Mouse (Mus musculus) activated CD4-positive, CD25-positive, alpha-beta regulatory T cell, adult 9 weeks (primary cell): ENCODE measurements around the gene Ccdc22. TPM values are rescaled to one million over a fixed set of nuclear protein-coding genes. Genes with fewer than 3 reads are reported as not detected.

ENCODE experiments used
- polyA plus RNA-seq: library from polyadenylated mRNA; unstranded; fragments of 100-300 nt; shearing (Covaris generic); gene quantifications from one replicate; pipeline ENCODE4 v1.2.1, GENCODE M21; 2017

Ccdc22 gene
- polyA plus RNA-seq, result 23.9 TPM

DNA sequence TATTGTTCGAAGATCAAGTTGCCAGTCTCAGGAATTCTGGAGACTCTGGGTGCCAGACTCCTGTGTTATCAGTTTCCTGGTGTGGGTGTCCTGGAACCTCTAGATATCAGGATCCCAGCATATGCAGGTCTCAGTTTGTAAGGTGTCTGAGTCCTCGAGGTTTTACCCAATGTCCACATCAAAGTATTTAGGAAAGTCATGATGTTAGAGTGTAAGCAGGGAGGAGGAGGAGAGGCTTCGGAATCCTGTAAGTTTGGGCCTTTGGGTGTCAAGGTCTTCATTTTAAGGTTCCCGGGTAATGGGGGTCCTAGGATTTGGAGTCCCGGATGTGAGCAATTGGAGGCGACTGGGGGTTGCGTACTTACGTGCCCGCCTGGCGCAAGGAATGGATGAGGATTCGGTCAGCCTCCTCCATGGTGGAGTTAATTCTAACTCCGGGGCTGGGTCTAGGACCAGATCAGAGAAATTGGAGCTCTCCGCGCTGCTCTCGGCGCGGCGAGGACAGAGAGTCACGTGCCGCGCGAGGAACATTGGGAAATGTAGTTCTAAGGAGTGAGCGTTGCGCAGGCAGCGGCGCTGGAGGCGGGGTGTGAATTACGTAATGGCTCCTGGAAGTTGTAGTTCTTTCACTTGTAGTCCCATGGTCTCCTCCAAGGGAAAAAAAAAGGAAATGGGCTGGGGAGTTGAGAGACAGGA is at the start of gene Ccdc22:
Gene Ccdc22, minus strand, starts transcription at position 639 of the 696 bp plus-strand sequence.

DNA sequence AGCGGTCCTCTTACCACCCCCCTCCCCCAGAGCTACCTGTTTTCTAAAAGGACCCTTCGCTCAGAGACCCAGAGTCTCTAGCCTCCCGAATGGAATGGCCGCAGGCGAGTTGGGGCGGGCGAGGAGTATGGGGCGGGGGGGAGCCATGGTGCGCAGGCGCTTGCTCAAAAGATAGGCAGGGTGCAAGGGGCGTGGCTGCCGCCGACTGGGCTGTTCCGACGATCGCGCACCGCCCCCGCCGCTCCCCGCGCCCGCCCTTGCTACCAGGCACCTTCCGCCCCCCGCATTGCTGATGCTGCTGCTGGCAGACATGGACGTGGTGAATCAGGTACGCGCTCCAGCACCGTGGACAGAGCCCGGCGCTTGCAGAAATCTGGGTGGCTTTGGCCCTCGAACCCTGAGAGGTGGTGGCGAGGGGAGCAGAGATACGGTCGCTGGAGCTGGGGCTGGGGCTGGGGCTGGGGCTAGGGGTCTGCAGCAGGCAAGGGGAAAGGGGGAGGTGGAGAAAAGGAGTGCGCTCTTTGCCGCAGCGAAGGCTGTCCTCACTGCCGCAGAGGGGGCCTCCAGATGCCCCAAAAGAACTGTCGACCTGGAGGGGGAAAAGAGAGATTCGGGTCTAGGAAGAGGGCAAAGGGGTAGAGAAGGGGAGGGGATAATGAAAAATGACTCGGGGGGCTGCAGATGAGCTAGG is 33.2 kb upstream of the Ccdc22 start, which contains the start of gene Syp:
Gene Syp, plus strand, starts transcription at position 71 of the 691 bp plus-strand sequence.

DNA sequence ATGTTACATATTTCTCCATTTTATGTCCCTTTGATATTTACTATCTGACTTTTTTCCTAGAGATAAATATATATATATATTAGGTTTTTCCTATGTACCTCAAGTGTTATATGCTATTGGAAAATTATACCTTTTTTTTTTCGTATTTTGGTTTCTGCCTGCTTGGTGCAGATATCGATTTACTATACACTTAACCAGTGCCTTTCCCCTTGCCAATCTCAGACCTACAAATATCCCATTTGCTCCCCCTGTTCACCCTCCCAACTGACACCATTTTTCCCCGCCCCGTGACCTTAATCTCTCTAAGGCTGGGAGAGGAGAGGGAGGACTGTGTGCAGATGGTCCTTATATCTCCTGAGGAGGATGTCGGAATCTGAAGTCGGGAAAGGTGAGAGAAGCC is 1.5 kb upstream of the Ccdc22 start, which contains the start of gene Cacna1f:
Gene Cacna1f, plus strand, starts transcription at position 301 of the 400 bp plus-strand sequence.

DNA sequence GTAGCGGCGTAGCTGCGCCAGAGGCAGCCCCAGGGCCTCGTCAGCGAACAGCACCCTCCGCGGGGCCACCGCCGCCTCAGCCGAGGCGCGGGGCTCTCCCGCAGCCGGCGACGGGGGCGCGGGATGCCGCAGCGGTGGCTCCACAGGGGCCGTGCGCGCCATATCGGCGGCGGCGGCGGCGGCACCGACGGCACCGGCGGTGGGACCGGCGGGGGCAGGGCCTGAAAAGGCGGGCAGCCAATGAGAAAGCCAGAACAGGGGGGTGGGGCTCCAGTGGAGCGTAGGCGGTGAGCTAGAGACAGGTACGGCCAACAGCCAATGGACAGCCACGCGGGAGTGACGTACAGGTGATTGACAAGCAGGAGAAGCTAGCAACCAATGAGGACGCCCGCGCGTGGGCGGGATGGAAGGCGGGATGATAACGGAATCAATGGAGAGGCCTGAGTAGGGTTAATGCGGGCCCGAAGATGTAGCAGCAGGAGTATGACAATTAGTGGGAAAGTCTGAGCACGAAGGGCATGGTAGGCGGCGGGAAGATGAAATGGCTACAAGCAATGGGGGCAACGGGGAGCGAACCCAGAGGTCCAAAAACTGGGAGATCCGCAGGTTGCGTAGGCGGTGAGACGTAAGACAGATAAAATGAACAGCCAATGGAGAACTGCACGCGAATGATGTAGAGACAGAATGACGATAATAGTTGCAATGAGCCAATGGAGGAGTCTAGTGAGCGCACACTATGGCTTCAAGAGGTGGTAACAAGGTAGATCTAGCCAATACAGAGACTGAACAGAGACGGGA is 31.0 kb downstream of the Ccdc22 start, which contains the start of gene Ppp1r3f:
Gene Ppp1r3f, minus strand, starts transcription at position 197 of the 798 bp plus-strand sequence.

GRCm38 (mm10) chrX:7573176-7574086 is 31.9 kb downstream of the Ccdc22 start, which contains the start of gene Foxp3:
Foxp3 (plus strand) TSS chrX:7573644.

Other genes with a start within 250 kb of the Ccdc22 start
- gene Usp27x, start 229.7 kb downstream of the Ccdc22 start, polyA plus RNA-seq, result 0.37 TPM
- 118 TPM for gene Foxp3, start 31.9 kb downstream of the Ccdc22 start, polyA plus RNA-seq
- 7.1 TPM for gene Ppp1r3f, start 31.2 kb downstream of the Ccdc22 start, polyA plus RNA-seq
- gene Cacna1f, start 1.6 kb upstream of the Ccdc22 start, polyA plus RNA-seq, result not detected
- gene Syp, start 33.0 kb upstream of the Ccdc22 start, polyA plus RNA-seq, result 19.6 TPM
- gene Prickle3, start 51.7 kb upstream of the Ccdc22 start, polyA plus RNA-seq, result 35.1 TPM
- gene Plp2, start 65.9 kb upstream of the Ccdc22 start, polyA plus RNA-seq, result 130 TPM
- gene Magix, start 75.7 kb upstream of the Ccdc22 start, polyA plus RNA-seq, result not detected
- 69.0 TPM for gene Gpkow, start 91.6 kb upstream of the Ccdc22 start, polyA plus RNA-seq
- gene Wdr45, start 108.8 kb upstream of the Ccdc22 start, polyA plus RNA-seq, result 85.0 TPM
- gene Gm45208, start 116.7 kb upstream of the Ccdc22 start, polyA plus RNA-seq, result not detected
- gene Praf2, start 122.9 kb upstream of the Ccdc22 start, polyA plus RNA-seq, result 35.0 TPM
- 0.70 TPM for gene Ccdc120, start 145.4 kb upstream of the Ccdc22 start, polyA plus RNA-seq
- 47.9 TPM for gene Tfe3, start 157.0 kb upstream of the Ccdc22 start, polyA plus RNA-seq
- 112 TPM for gene Gripap1, start 184.2 kb upstream of the Ccdc22 start, polyA plus RNA-seq
- 1.1 TPM for gene Kcnd1, start 216.8 kb upstream of the Ccdc22 start, polyA plus RNA-seq
- 16.6 TPM for gene Otud5, start 235.8 kb upstream of the Ccdc22 start, polyA plus RNA-seq